10 mouse cellular contexts compared by ENCODE assay signal in genomic region chr11:116518482-116518881, GRCm38 (mm10). TPM values are rescaled to one million over a fixed set of nuclear protein-coding genes. Genes with fewer than 3 reads are reported as not detected.
DNase-seq lines count a peak whose midpoint lies in the region; ATAC-seq and TF ChIP-seq lines count a peak whose summit lies in the region.
"Had no signal": no experiment of that assay in that cellular context is flagged by ENCODE, and none has a peak within 500 bp of the region (broad histone marks: within the 10 kb centered on the region; RNA-seq: fewer than 3 reads in every experiment).

No protein-coding gene starts in this region.

- H3K4me3 ChIP-seq in heart, embryonic 11.5 days (ENCODE audit: low read depth, low read length) = no peak overlapping the region
- H3K4me3 ChIP-seq in embryonic facial prominence, embryonic 10.5 days = no peak overlapping the region
- no peak overlapping the region for H3K4me3 ChIP-seq in intestine, embryonic 14.5 days (ENCODE audit: low read depth, low read length)
- H3K4me3 ChIP-seq in layer of hippocampus, adult 2 months = no peak overlapping the region

- no peaks in the 10 kb centered on the region for H3K36me3 ChIP-seq in heart, embryonic 11.5 days (ENCODE audit: control insufficient read depth, insufficient read depth, low read length)
- no peaks in the 10 kb centered on the region for H3K36me3 ChIP-seq in embryonic facial prominence, embryonic 10.5 days (replicated peaks)
- no peaks in the 10 kb centered on the region for H3K36me3 ChIP-seq in intestine, embryonic 14.5 days (ENCODE audit: control insufficient read depth, insufficient read depth, low read length)

- peaks cover 7% of the 10 kb centered on the region; the same call in 1 of the 2 replicates for H3K27me3 ChIP-seq in heart, embryonic 11.5 days (ENCODE audit: control insufficient read depth, insufficient read depth, low read length)
- peaks cover 20% of the 10 kb centered on the region for H3K27me3 ChIP-seq in embryonic facial prominence, embryonic 10.5 days (replicated peaks; ENCODE audit: low read depth, poor library complexity, severe bottlenecking)
- 0 out of 2 replicates have a peak, but pooled peaks cover 3% of the 10 kb centered on the region for H3K27me3 ChIP-seq in intestine, embryonic 14.5 days (replicated peaks; ENCODE audit: control insufficient read depth, insufficient read depth, low read length)

- peak; percentile 98 for DNase-seq in heart, adult 11 months
- peak; percentile 53 for DNase-seq in embryonic facial prominence, embryonic 10.5 days (ENCODE audit: low spot score)
- DNase-seq in intestine, embryonic 14.5 days (ENCODE audit: low spot score) = no peak
- peak; percentile 78 for DNase-seq in lung, postnatal 36 days
- DNase-seq in spleen, postnatal 4 days (ENCODE audit: low spot score in 2 of 2) = no peak
- no peak for DNase-seq in left cerebral cortex, adult 18-20 months (ENCODE audit: low spot score in 2 of 2)
- DNase-seq in layer of hippocampus, adult 2 months (ENCODE audit: low spot score in 2 of 2) = no peak

- H3K4me2 ChIP-seq in heart, embryonic 11.5 days = no peak overlapping the region
- no peak overlapping the region for H3K4me2 ChIP-seq in intestine, embryonic 14.5 days (ENCODE audit: low read length)

- no peaks in the 10 kb centered on the region for H3K9me3 ChIP-seq in heart, embryonic 11.5 days (replicated peaks; ENCODE audit: control insufficient read depth, low read length)
- H3K9me3 ChIP-seq in embryonic facial prominence, embryonic 10.5 days = no peaks in the 10 kb centered on the region
- H3K9me3 ChIP-seq in intestine, embryonic 14.5 days (ENCODE audit: control insufficient read depth, low read length) = no peaks in the 10 kb centered on the region

- ATAC-seq in heart, embryonic 11.5 days (replicated peaks; ENCODE audit: insufficient number of reproducible peaks, low FRiP score, low TSS enrichment) = no peak
- no peak for ATAC-seq in intestine, embryonic 14.5 days (replicated peaks; ENCODE audit: low FRiP score, low TSS enrichment, low read depth)
- ATAC-seq: hindbrain, postnatal 0 days had no signal

- H3K9ac ChIP-seq in heart, embryonic 11.5 days (ENCODE audit: low read depth, low read length) = no peak overlapping the region
- no peak overlapping the region for H3K9ac ChIP-seq in intestine, embryonic 14.5 days (ENCODE audit: low read length)
- H3K9ac ChIP-seq: liver, embryonic 14.5 days had no signal

- WGBS in heart, embryonic 11.5 days (ENCODE audit: insufficient replicate concordance) = 46% methylated on average over 8 of the region's 8 CpGs
- WGBS in embryonic facial prominence, embryonic 10.5 days = 68% methylated on average over 8 of the region's 8 CpGs
- WGBS in intestine, embryonic 14.5 days = 40% methylated on average over 8 of the region's 8 CpGs

- no peak for TF ChIP-seq CTCF in layer of hippocampus, adult 2 months (conservative IDR thresholded peaks at IDR 0.05)

- H3K4me1 ChIP-seq in heart, embryonic 11.5 days (ENCODE audit: control insufficient read depth, insufficient read depth, low read length) = peaks cover 9% of the 10 kb centered on the region
- peaks cover 27% of the 10 kb centered on the region for H3K4me1 ChIP-seq in embryonic facial prominence, embryonic 10.5 days
- peaks cover 13% of the 10 kb centered on the region for H3K4me1 ChIP-seq in intestine, embryonic 14.5 days (replicated peaks; ENCODE audit: control insufficient read depth, insufficient read depth, low read length)

- H3K27ac ChIP-seq in heart, embryonic 11.5 days (ENCODE audit: low read depth, low read length) = no peak overlapping the region
- H3K27ac ChIP-seq in embryonic facial prominence, embryonic 10.5 days (replicated peaks) = peak overlapping the region; percentile 80
- peak overlapping the region; percentile 76; the same call in 1 of the 2 replicates for H3K27ac ChIP-seq in intestine, embryonic 14.5 days (ENCODE audit: low read depth)
- no peak overlapping the region for H3K27ac ChIP-seq in layer of hippocampus, adult 2 months
- H3K27ac ChIP-seq: hindbrain, postnatal 0 days; liver, embryonic 14.5 days had no signal

RNA-seq across cellular contexts. Expression of gene Sphk1, which starts 12.2 kb away (rescaled TPM):
- 2.1 and 3.0 TPM in 2 replicates for polyA plus RNA-seq in heart, embryonic 11.5 days (2014; fragmentation: Nextera tagmentation; extraction: Ambion mirVana)
- polyA plus RNA-seq in embryonic facial prominence, embryonic 10.5 days (2016; fragmentation: Nextera tagmentation; extraction: Ambion mirVana) = 5.9 and 6.5 TPM in 2 replicates
- 2.1 and 4.5 TPM in 2 replicates for polyA plus RNA-seq in intestine, embryonic 14.5 days (2014; fragmentation: Nextera tagmentation; extraction: Ambion mirVana)
- 1 to 10 TPM; 7.9 to 9.9 TPM for total RNA-seq in left cerebral cortex, adult 18-20 months (2021)
- total RNA-seq in layer of hippocampus, adult 2 months (2021) = 1 to 10 TPM; 1.6 to 1.9 TPM

RNA-seq across cellular contexts. Expression of gene Prpsap1, which starts 24.5 kb away (rescaled TPM):
- 96.5 and 101 TPM in 2 replicates for polyA plus RNA-seq in heart, embryonic 11.5 days (2014; fragmentation: Nextera tagmentation; extraction: Ambion mirVana)
- polyA plus RNA-seq in embryonic facial prominence, embryonic 10.5 days (2016; fragmentation: Nextera tagmentation; extraction: Ambion mirVana) = 233 and 242 TPM in 2 replicates
- 207 and 208 TPM in 2 replicates for polyA plus RNA-seq in intestine, embryonic 14.5 days (2014; fragmentation: Nextera tagmentation; extraction: Ambion mirVana)
- 10 to 100 TPM; 82.7 to 89.4 TPM for total RNA-seq in left cerebral cortex, adult 18-20 months (2021)
- 10 to 100 TPM; 84.2 to 98.5 TPM for total RNA-seq in layer of hippocampus, adult 2 months (2021)

RNA-seq across cellular contexts. Expression of gene Qrich2, which starts 52.4 kb away (rescaled TPM):
- polyA plus RNA-seq in heart, embryonic 11.5 days (2014; fragmentation: Nextera tagmentation; extraction: Ambion mirVana) = 0.31 TPM in 1 of 2 replicates, not detected in the other
- polyA plus RNA-seq in embryonic facial prominence, embryonic 10.5 days (2016; fragmentation: Nextera tagmentation; extraction: Ambion mirVana) = 0.23 and 0.44 TPM in 2 replicates
- polyA plus RNA-seq in intestine, embryonic 14.5 days (2014; fragmentation: Nextera tagmentation; extraction: Ambion mirVana) = 0.15 and 0.22 TPM in 2 replicates
- total RNA-seq in left cerebral cortex, adult 18-20 months (2021) = under 1 TPM in 1 of 2 experiments, not detected in 1; 0.05 TPM
- under 1 TPM in 1 of 2 experiments, not detected in 1; 0.17 TPM for total RNA-seq in layer of hippocampus, adult 2 months (2021)
- total RNA-seq: hindbrain, postnatal 0 days had no signal

Comparison
In these comparisons a context has a peak if more than half of its experiments do, and no peak if none do; other contexts are left out.
1. DNase-seq: peak in heart, adult 11 months (single experiment), embryonic facial prominence, embryonic 10.5 days (single experiment) and lung, postnatal 36 days (single experiment); none in intestine, embryonic 14.5 days (single experiment), spleen, postnatal 4 days (0 of 2), left cerebral cortex, adult 18-20 months (0 of 2) and layer of hippocampus, adult 2 months (0 of 2).
2. H3K27ac ChIP-seq: peak in embryonic facial prominence, embryonic 10.5 days (single experiment) and intestine, embryonic 14.5 days (single experiment); none in heart, embryonic 11.5 days (single experiment) and layer of hippocampus, adult 2 months (single experiment).